Mouse (Mus musculus): ENCODE measurements around the gene Zbtb7b. TPM values are rescaled to one million over a fixed set of nuclear protein-coding genes. Genes with fewer than 3 reads are reported as not detected.

Gene Zbtb7b
- total and polyA plus RNA-seq, 2 experiments from 2014 or later = 0.73 to 3.7 TPM

DNA sequence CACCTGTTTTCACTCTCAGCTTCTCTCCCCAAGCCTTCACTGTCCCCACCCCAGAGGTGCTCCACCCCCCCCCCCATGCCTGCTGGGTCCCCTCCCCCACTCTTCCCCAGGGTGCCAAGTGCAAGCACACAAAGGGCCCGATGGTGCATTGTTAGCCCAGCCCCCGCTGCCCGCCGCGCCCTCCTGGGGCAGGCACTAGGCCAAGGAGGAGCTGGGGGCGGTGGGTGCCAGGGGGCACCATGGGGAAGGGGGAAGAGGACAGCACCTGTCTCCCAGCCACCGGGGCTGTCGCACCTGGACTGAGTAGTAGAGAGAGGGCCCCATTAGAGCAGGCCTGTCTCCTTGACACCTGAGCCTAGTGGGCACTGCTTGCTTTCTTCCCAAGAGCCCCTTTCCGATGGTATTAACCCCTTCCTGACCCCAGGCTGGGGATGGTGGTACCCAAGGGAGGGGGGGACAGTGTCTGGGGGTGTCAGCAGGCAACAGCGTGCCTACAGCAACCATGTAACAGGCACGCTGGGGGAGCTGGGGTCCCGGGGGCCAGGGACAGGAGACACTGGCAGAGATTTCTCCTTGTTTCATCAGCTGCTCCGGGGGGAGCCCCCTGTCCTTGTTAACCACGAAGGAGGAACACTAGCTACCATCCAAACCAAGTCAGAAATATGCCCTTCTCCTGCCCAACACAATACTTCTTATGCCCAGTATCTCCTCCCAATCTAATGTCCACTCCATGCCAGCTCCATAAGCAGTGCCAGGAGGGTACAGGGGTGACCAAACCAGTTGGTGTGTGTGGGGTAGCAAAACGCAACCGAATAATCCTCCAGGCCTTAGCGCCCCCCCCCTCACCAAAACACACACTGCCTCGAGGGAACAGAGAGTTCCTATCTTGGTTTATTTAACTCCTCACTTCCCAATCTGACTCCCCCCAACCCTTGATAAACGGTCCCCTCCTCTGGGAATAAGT, 3.6 kb downstream of the Zbtb7b start:
- Histone ChIP-seq H3K9ac (replicated peaks; ENCODE audit: low read length) (peak overlapping the region; percentile 63; the same call in 1 of the 2 replicates), H3K4me1 (ENCODE audit: insufficient read depth, low read length) (peaks cover 37% of the 10 kb centered on the region), H3K27ac (0 out of 2 replicates have a peak overlapping the region, but pooled peaks have one; percentile 58), H3K27me3 (ENCODE audit: insufficient read depth, low read length) (no peaks in the 10 kb centered on the region), H3K9me3 (ENCODE audit: low read length) (no peaks in the 10 kb centered on the region), H3K4me3 (ENCODE audit: low read length) (peak overlapping the region; percentile 48), H3K36me3 (ENCODE audit: insufficient read depth, low read length) (no peaks in the 10 kb centered on the region), H3K4me2 (ENCODE audit: low read depth, low read length) (peak overlapping the region; percentile 100)
- 9% methylated on average over 19 of the region's 19 CpGs for WGBS
- no peak for TF ChIP-seq CTCF (IDR thresholded peaks at IDR 0.05; ENCODE audit: low read depth)
- DNase-seq (ENCODE audit: low spot score) = no peak
- no peak for ATAC-seq

DNA sequence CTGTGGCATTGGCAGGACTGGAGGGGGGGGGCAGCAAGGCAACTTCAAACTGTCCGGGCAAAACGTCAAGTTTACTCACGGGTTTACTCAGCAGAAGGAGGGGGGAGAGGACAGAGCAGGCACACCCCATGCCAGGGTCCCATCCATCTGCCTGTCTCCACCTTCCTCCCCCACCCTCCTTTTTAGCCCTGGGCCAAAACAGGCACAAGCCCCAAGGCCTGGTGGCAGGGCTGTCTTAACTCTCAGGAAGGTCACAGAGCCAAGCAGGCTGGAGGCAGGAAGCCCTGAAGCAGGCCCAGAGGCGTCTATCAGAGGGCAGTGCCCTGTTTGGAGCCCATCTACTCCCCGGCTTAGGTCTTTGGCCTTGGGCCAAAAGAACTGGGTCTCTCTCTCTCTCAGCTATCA, 4.5 kb downstream of the Zbtb7b start:
- Histone ChIP-seq H3K27me3 (ENCODE audit: insufficient read depth, low read length) (no peaks in the 10 kb centered on the region), H3K4me3 (ENCODE audit: low read length) (no peak overlapping the region), H3K9ac (replicated peaks; ENCODE audit: low read length) (no peak overlapping the region), H3K36me3 (ENCODE audit: insufficient read depth, low read length) (no peaks in the 10 kb centered on the region), H3K4me2 (ENCODE audit: low read depth, low read length) (no peak overlapping the region), H3K4me1 (ENCODE audit: insufficient read depth, low read length) (peaks cover 28% of the 10 kb centered on the region), H3K9me3 (ENCODE audit: low read length) (no peaks in the 10 kb centered on the region), H3K27ac (no peak overlapping the region)
- TF ChIP-seq CTCF (IDR thresholded peaks at IDR 0.05; ENCODE audit: low read depth) = no peak
- 17% methylated on average over 5 of the region's 5 CpGs for WGBS
- ATAC-seq = no peak
- peak; percentile 51 for DNase-seq (ENCODE audit: low spot score)

DNA sequence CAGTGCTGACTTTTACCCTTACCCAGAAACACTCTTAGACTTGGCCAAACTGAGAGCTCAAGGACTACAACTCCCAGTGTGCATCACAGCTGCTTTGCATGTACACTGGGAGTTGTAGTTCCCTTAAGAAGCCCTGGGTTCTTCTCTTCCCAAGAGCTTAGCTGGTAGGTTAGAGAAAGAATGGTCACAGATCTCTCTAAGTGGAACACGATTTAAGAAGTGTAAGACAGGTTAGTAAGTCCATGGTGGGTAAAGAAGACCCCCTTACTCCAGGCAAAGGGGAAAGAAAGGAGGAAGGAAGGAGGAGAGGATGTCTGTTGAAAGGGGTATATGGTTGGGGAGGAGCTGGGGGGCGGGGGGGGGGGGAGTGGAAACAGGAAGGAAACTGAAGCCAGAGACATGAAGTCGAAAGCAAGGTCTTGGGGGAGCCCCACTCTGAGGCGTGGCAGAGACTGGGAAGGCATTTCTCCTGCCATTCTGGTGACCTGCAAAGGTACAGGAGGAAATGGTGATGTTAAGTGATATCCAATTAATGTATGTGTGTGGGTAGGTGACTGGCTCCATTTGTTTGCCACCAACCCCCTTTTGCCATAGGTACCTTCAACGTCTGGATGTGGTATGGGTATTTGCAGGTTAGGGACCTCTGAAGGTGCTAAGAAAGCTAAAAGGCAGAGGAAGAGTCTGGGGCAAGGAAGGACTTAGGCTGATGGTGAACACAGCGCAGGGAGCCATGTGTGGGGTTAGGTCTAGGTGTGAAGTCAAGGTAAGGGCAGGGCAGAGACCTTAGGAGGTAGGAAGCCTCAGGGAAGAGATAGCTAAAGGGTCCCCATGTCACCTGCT, 5.5 kb downstream of the Zbtb7b start:
- 72% methylated on average over 6 of the region's 6 CpGs for WGBS
- peaks cover 20% of the 10 kb centered on the region for H3K4me1 ChIP-seq (ENCODE audit: insufficient read depth, low read length)

DNA sequence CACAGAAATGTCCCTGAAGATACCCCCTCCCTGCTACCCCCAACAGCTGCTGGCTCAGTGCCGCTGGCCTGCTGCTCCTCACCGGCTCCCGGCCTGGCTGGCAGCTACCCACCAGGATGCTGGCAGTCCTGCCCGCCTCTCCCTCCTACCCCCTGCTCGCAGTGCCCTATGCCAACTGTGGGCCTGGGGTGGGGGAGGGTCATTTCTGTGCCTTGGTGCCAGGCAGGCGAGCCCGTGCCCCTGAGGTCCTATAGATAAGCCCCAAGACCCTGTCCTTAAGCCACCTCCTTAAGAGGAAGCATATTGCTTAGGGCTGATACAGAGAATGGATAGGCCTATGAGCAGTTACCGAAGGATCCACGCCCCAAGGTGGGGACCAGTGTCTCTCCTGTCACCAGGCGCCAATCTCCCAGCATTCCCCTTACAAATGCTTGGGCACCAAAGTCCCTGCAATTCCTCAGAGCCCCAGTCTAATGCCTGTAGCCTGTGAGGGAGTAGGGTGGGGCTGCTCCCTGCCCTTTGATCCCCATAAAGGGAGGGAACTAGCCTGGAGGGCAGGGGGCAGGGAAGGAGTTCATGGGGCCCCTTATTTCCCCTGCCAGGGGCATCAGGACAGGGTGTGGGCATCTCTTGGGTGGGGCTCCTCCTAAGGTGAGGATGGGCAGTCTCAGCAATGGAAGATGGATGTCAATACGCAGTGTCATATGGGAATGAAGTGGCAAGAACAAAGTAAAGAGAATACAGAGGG, 6.3 kb downstream of the Zbtb7b start:
- ATAC-seq = peak; percentile 15; the same call in 1 of the 2 replicates
- TF ChIP-seq CTCF (IDR thresholded peaks at IDR 0.05; ENCODE audit: low read depth) = no peak
- no peak overlapping the region for H3K27ac ChIP-seq
- no peaks in the 10 kb centered on the region for H3K36me3 ChIP-seq (ENCODE audit: insufficient read depth, low read length)
- 45% methylated on average over 11 of the region's 11 CpGs for WGBS
- no peak overlapping the region for H3K4me3 ChIP-seq (ENCODE audit: low read length)
- no peak overlapping the region for H3K9ac ChIP-seq (replicated peaks; ENCODE audit: low read length)
- peaks cover 20% of the 10 kb centered on the region for H3K4me1 ChIP-seq (ENCODE audit: insufficient read depth, low read length)
- no peaks in the 10 kb centered on the region for H3K27me3 ChIP-seq (ENCODE audit: insufficient read depth, low read length)
- no peaks in the 10 kb centered on the region for H3K9me3 ChIP-seq (ENCODE audit: low read length)
- peak; percentile 56 for DNase-seq (ENCODE audit: low spot score)
- H3K4me2 ChIP-seq (ENCODE audit: low read depth, low read length) = no peak overlapping the region

More for the DNA sequence above, 5.5 kb downstream of the Zbtb7b start:
- DNase-seq (ENCODE audit: low spot score) = peak; percentile 79
- no peaks in the 10 kb centered on the region for H3K27me3 ChIP-seq (ENCODE audit: insufficient read depth, low read length)
- H3K9me3 ChIP-seq (ENCODE audit: low read length) = no peaks in the 10 kb centered on the region
- H3K4me2 ChIP-seq (ENCODE audit: low read depth, low read length) = no peak overlapping the region
- TF ChIP-seq CTCF (IDR thresholded peaks at IDR 0.05; ENCODE audit: low read depth) = no peak
- no peaks in the 10 kb centered on the region for H3K36me3 ChIP-seq (ENCODE audit: insufficient read depth, low read length)
- H3K27ac ChIP-seq = no peak overlapping the region
- H3K9ac ChIP-seq (replicated peaks; ENCODE audit: low read length) = no peak overlapping the region
- H3K4me3 ChIP-seq (ENCODE audit: low read length) = no peak overlapping the region
- no peak for ATAC-seq

DNA sequence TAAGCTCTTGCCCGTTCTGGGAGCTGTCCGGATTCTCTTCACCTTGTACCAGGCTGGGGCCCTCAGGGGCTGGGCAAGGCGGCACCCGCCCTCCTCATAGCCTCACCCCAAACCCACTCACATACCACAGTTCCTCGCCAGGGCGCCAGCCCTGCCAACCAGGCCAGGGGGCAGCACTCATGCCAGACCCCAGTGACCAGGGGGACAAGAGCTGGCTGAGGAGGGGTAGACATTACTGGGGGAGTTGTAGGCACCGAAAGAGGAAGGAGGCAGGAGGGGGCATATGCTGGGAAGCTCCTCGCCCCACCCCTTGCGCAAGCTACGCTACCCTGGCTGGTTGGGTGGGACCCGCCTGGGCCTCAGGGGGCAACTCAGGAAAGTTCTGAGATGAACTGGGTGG, 6.9 kb downstream of the Zbtb7b start:
- no peaks in the 10 kb centered on the region for H3K27me3 ChIP-seq (ENCODE audit: insufficient read depth, low read length)
- TF ChIP-seq CTCF (IDR thresholded peaks at IDR 0.05; ENCODE audit: low read depth) = peak; percentile 27; the same call in 1 of the 2 replicates
- H3K36me3 ChIP-seq (ENCODE audit: insufficient read depth, low read length) = no peaks in the 10 kb centered on the region
- H3K4me2 ChIP-seq (ENCODE audit: low read depth, low read length) = no peak overlapping the region
- no peak overlapping the region for H3K4me3 ChIP-seq (ENCODE audit: low read length)
- peaks cover 16% of the 10 kb centered on the region for H3K4me1 ChIP-seq (ENCODE audit: insufficient read depth, low read length)
- 65% methylated on average over 11 of the region's 11 CpGs for WGBS
- DNase-seq (ENCODE audit: low spot score) = no peak
- no peaks in the 10 kb centered on the region for H3K9me3 ChIP-seq (ENCODE audit: low read length)
- no peak overlapping the region for H3K9ac ChIP-seq (replicated peaks; ENCODE audit: low read length)
- H3K27ac ChIP-seq = no peak overlapping the region
- no peak for ATAC-seq
